Mouse (Mus musculus) bone marrow macrophage, adult 2 months (primary cell): ENCODE data around the gene Tppp2. TPM values are rescaled to one million over a fixed set of nuclear protein-coding genes. Genes with fewer than 3 reads are reported as not detected.
"Not testable (repeated sequence)": the region's sequence is repeated elsewhere in the genome, so short reads cannot be mapped to it uniquely, and the experiment has no call there.

Experiments used
- H3K27ac ChIP-seq: 2 replicates; pipeline ENCODE4 v1.5.1; 2012; ENCODE audit warnings: low read depth, low read length; ENCODE audit not compliant: insufficient read depth
- H3K4me1 ChIP-seq: 2 replicates; pipeline ENCODE4 v1.6.1; 2012; ENCODE audit warnings: low read length; ENCODE audit not compliant: control insufficient read depth, insufficient read depth
- H3K4me3 ChIP-seq: 2 replicates; pipeline ENCODE4 v1.5.1; 2012; ENCODE audit warnings: mild to moderate bottlenecking, low read length, moderate library complexity; ENCODE audit not compliant: insufficient read depth
- CTCF ChIP-seq: IDR thresholded peaks from 2 replicates; pipeline ENCODE4 v1.5.1; 2012; ENCODE audit warnings: low read depth, mild to moderate bottlenecking, low read length, moderate library complexity
- POLR2A ChIP-seq: IDR thresholded peaks from 2 replicates; pipeline ENCODE4 v1.6.1; 2012; ENCODE audit warnings: mild to moderate bottlenecking, low read depth, low read length, borderline replicate concordance
- polyA plus RNA-seq: library from polyadenylated mRNA; stranded (reverse); fragments of >200 nt; gene quantifications from 2 replicates; pipeline ENCODE4 v1.2.4, GENCODE M21; 2012; ENCODE audit not compliant: missing spikeins, insufficient read depth, insufficient read length

The Tppp2 gene
- polyA plus RNA-seq, 1 experiment: not detected

DNA sequence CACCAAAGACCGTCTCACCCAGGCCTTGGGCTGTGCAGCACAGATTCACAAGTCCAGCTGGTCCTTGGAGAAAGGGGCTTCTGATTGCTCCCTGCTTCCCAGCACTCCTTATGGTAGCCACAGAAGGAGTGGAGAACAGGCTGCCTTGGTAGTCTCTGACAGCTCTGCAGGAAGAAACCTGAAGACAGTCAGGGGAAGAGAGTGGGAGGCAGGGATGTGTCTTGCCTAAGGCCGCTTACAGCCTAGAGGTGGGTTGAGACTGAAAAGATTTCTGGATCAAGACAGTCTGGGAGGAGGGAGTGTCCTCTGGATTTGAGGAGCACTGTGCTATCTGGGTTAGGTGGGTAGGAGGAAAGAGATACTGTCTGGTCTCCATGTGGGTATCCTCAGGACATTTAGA, 4.7 kb downstream of the Tppp2 start:
- no peak for TF ChIP-seq POLR2A
- no peak for TF ChIP-seq CTCF
- Histone ChIP-seq H3K27ac (no peak overlapping the region), H3K4me1 (no peaks in the 10 kb centered on the region), H3K4me3 (no peak overlapping the region)

GRCm38 (mm10) chr14:51923492-51923891, 5.3 kb downstream of the Tppp2 start:
- H3K4me1 ChIP-seq: no peaks in the 10 kb centered on the region
- TF ChIP-seq POLR2A (no peak), CTCF (no peak)
- H3K4me3 ChIP-seq: no peak overlapping the region
- H3K27ac ChIP-seq: no peak overlapping the region

- H3K4me3 ChIP-seq, H3K27ac ChIP-seq, H3K4me1 ChIP-seq: not testable (repeated sequence)
Observed at GRCm38 (mm10) chr14:51926930-51927329, 8.7 kb downstream of the Tppp2 start.

DNA sequence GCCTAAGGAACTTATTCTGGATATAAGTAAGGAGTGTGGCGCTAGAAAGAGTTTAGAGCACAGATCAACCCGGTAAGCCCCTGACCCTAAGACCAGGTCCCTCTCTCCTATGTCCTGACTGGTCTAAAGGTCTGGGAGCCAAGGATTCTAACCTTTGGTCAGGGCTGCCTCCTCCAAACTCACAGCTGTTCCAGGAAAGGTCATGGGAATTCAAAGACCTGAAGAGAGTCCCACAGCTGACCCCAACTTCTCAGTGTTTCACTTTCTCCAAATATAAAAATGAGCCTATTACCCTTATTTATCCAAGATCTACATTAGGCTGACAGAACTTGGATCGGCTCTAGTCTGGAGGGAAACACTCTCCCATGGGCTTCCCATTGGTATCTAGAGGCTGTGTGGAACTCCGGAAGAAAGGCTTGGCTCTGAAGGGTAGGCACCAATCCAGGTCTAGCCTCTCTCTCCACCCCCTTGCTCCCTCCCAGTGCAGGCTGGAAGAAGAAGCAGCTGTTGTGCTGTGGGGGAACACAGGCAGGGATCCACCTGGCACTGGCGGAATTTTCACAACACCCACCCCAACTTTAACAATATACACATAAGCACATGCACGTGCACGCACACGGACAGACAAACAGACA, 11.2 kb downstream of the Tppp2 start:
- TF ChIP-seq CTCF: no peak
- no peak for TF ChIP-seq POLR2A
- Histone ChIP-seq H3K4me3 (no peak overlapping the region), H3K4me1 (no peaks in the 10 kb centered on the region), H3K27ac (no peak overlapping the region)

DNA sequence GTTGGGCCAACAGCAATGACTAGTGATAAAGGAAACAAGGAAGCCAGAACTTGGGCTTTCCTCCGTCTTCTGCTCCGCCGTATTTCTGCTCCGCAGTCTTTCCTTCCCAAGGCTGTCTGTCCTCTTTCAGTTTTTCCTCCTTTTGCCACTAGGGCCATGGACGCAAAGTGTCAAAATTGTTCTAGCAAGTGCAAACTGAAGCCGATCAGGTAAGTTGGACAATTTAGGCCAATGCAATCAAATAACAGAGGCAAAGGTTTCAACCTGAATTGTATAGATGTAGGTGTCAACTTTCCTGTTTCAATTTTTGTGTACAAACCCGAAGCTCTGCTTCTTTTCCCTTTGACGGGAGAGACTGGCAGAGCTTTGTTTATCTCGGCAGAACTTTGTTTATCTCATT, 11.7 kb downstream of the Tppp2 start:
- TF ChIP-seq CTCF: no peak
- TF ChIP-seq POLR2A: no peak
- no peak overlapping the region for H3K27ac ChIP-seq
- no peaks in the 10 kb centered on the region for H3K4me1 ChIP-seq
- no peak overlapping the region for H3K4me3 ChIP-seq

DNA sequence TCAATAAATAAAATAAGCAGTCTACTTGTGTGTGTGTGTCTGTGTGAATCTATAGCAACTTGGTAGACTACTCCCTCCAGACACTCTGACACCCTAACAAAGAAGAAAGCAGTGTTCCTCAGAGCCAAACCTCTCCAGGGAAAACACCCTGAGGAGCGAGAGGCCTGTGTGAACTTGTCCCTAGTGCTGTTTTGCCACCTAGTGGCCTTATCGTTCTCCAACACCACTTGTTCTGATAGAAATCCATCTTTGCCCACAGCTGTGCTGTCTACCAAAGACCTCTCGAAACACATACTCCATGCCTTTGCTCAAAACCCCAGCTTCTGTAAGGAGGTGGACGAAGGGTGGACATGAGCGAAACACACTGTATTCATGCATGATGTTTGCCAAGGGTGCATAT, 12.6 kb downstream of the Tppp2 start:
- TF ChIP-seq POLR2A (no peak), CTCF (peak; percentile 37; the same call in 1 of the 2 replicates)
- Histone ChIP-seq H3K4me3 (no peak overlapping the region), H3K27ac (no peak overlapping the region), H3K4me1 (no peaks in the 10 kb centered on the region)

GRCm38 (mm10) chr14:51932092-51933020, 14.1 kb downstream of the Tppp2 start:
- no peaks in the 10 kb centered on the region for H3K4me1 ChIP-seq
- no peak overlapping the region for H3K27ac ChIP-seq
- TF ChIP-seq CTCF (no peak), POLR2A (no peak)
- no peak overlapping the region for H3K4me3 ChIP-seq

DNA sequence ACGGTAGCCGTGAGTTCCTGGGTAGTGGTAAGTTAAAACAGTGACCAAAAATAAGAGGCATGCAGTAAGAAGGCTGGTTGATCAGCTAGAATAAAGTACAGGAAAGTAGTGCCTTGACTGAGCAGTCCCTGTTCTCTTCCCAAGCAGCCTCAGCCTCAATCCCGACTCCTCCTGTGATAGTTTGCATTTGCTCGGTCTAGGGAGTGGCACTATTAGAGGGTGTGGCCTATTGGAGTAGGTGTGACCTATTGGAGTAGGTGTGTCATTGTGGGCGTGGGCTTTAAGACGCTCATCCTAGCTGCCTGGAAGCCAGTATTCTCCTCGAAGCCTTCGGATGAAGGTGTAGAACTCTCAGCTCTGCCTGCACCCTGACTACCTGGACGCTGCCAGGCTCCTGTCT, 20.8 kb downstream of the Tppp2 start:
- TF ChIP-seq CTCF (no peak), POLR2A (no peak)
- Histone ChIP-seq H3K27ac (no peak overlapping the region), H3K4me3 (no peak overlapping the region), H3K4me1 (peaks cover 13% of the 10 kb centered on the region)

GRCm38 (mm10) chr14:51940944-51941560, 22.8 kb downstream of the Tppp2 start:
- Histone ChIP-seq H3K27ac (no peak overlapping the region), H3K4me1 (peaks cover 13% of the 10 kb centered on the region), H3K4me3 (no peak overlapping the region)
- no peak for TF ChIP-seq POLR2A
- TF ChIP-seq CTCF: no peak

- H3K27ac ChIP-seq: no peak overlapping the region
- no peak overlapping the region for H3K4me3 ChIP-seq
- peaks cover 13% of the 10 kb centered on the region for H3K4me1 ChIP-seq
- TF ChIP-seq CTCF (no peak), POLR2A (no peak)
Observed at GRCm38 (mm10) chr14:51941577-51941976, 23.4 kb downstream of the Tppp2 start.
